8 mouse cellular contexts compared by ENCODE assay signal in genomic region chr6:112210238-112210950, GRCm38 (mm10).
A peak's percentile ranks its signal among the peaks of the same experiment; 100 is the strongest.
DNase-seq lines count a peak whose midpoint lies in the region; ATAC-seq and TF ChIP-seq lines count a peak whose summit lies in the region.

No protein-coding gene starts in this region.

- H3K4me1 ChIP-seq in hindbrain, embryonic 11.5 days (replicated peaks; ENCODE audit: control insufficient read depth, insufficient read depth, low read length), result no peaks in the 10 kb centered on the region
- H3K4me1 ChIP-seq in limb, embryonic 13.5 days, result peaks cover 18% of the 10 kb centered on the region
- peaks cover 10% of the 10 kb centered on the region for H3K4me1 ChIP-seq in midbrain, embryonic 15.5 days
- no peaks in the 10 kb centered on the region for H3K4me1 ChIP-seq in thymus, adult 2 months (replicated peaks; ENCODE audit: control insufficient read depth, insufficient read depth, low read length)

- WGBS in hindbrain, embryonic 11.5 days, result 48% methylated on average over 8 of the region's 8 CpGs
- 34% methylated on average over 8 of the region's 8 CpGs for WGBS in limb, embryonic 13.5 days
- 36% methylated on average over 8 of the region's 8 CpGs for WGBS in midbrain, embryonic 15.5 days
- 58% methylated on average over 8 of the region's 8 CpGs for WGBS in thymus, adult 2 months

- DNase-seq in 3T3-L1 (ENCODE audit: low read depth, low spot score), result peak; percentile 60
- peak; percentile 52 for DNase-seq in adrenal gland, postnatal 14 days
- peak; percentile 78 for DNase-seq in forelimb bud, embryonic 11.5 days (ENCODE audit: low read depth, low spot score)
- peak; percentile 59 for DNase-seq in hindbrain, embryonic 11.5 days (ENCODE audit: low spot score)
- no peak for DNase-seq in thymus, postnatal 25 days
- DNase-seq in thymus, adult 2 months, result no peak

- no peaks in the 10 kb centered on the region for H3K36me3 ChIP-seq in hindbrain, embryonic 11.5 days (ENCODE audit: control insufficient read depth, insufficient read depth, low read length)
- H3K36me3 ChIP-seq in limb, embryonic 13.5 days, result no peaks in the 10 kb centered on the region
- no peaks in the 10 kb centered on the region for H3K36me3 ChIP-seq in midbrain, embryonic 15.5 days (replicated peaks)
- H3K36me3 ChIP-seq in thymus, adult 2 months (ENCODE audit: control insufficient read depth, insufficient read depth, low read length), result no peaks in the 10 kb centered on the region

- H3K27ac ChIP-seq in hindbrain, embryonic 11.5 days (ENCODE audit: low read depth, low read length), result peak overlapping the region; percentile 37
- H3K27ac ChIP-seq in limb, embryonic 13.5 days, result peak overlapping the region; percentile 81
- peak overlapping the region; percentile 65 for H3K27ac ChIP-seq in midbrain, embryonic 15.5 days
- no peak overlapping the region for H3K27ac ChIP-seq in thymus, adult 2 months (ENCODE audit: control insufficient read depth, insufficient read depth, low read length)

- TF ChIP-seq CTCF in thymus, adult 2 months (IDR thresholded peaks at IDR 0.05; ENCODE audit: borderline replicate concordance, control insufficient read depth, extremely low read depth, insufficient read depth, low read length, poor library complexity), result no peak

- TF ChIP-seq POLR2A in thymus, adult 2 months (IDR thresholded peaks at IDR 0.05; ENCODE audit: control insufficient read depth, extremely low read depth, insufficient read depth, low read length, poor library complexity), result no peak

- H3K9me3 ChIP-seq in hindbrain, embryonic 11.5 days (ENCODE audit: control insufficient read depth, low read length), result no peaks in the 10 kb centered on the region
- no peaks in the 10 kb centered on the region for H3K9me3 ChIP-seq in limb, embryonic 13.5 days
- H3K9me3 ChIP-seq in midbrain, embryonic 15.5 days, result no peaks in the 10 kb centered on the region

- no peak overlapping the region for H3K4me3 ChIP-seq in hindbrain, embryonic 11.5 days (ENCODE audit: low read depth, low read length)
- H3K4me3 ChIP-seq in limb, embryonic 13.5 days, result no peak overlapping the region
- H3K4me3 ChIP-seq in midbrain, embryonic 15.5 days, result no peak overlapping the region
- H3K4me3 ChIP-seq in thymus, adult 2 months (ENCODE audit: control insufficient read depth, insufficient read depth, low read length), result no peak overlapping the region

- peak; percentile 80 for ATAC-seq in hindbrain, embryonic 11.5 days (ENCODE audit: low FRiP score)
- ATAC-seq in limb, embryonic 13.5 days (ENCODE audit: low FRiP score, low read depth), result peak; percentile 88
- ATAC-seq in midbrain, embryonic 15.5 days (replicated peaks), result peak; percentile 87

- H3K9ac ChIP-seq in hindbrain, embryonic 11.5 days (ENCODE audit: low read depth, low read length), result peak overlapping the region; percentile 11; the same call in 1 of the 2 replicates
- no peak overlapping the region for H3K9ac ChIP-seq in limb, embryonic 13.5 days
- H3K9ac ChIP-seq in midbrain, embryonic 15.5 days, result no peak overlapping the region

- H3K4me2 ChIP-seq in hindbrain, embryonic 11.5 days (replicated peaks; ENCODE audit: low read depth, low read length), result no peak overlapping the region
- H3K4me2 ChIP-seq in limb, embryonic 13.5 days (replicated peaks), result peak overlapping the region; percentile 19; the same call in 1 of the 2 replicates
- no peak overlapping the region for H3K4me2 ChIP-seq in midbrain, embryonic 15.5 days

- H3K27me3 ChIP-seq in hindbrain, embryonic 11.5 days (ENCODE audit: control insufficient read depth, insufficient read depth, low read length), result no peaks in the 10 kb centered on the region
- peaks cover 6% of the 10 kb centered on the region; the same call in 1 of the 2 replicates for H3K27me3 ChIP-seq in limb, embryonic 13.5 days
- H3K27me3 ChIP-seq in midbrain, embryonic 15.5 days (replicated peaks), result no peaks in the 10 kb centered on the region
- no peaks in the 10 kb centered on the region for H3K27me3 ChIP-seq in thymus, adult 2 months (ENCODE audit: control insufficient read depth, insufficient read depth, low read length)

Comparison
In these comparisons a context has a peak if more than half of its experiments do, and no peak if none do; other contexts are left out.
1. DNase-seq: peak in 3T3-L1 (single experiment), adrenal gland, postnatal 14 days (single experiment), forelimb bud, embryonic 11.5 days (single experiment) and hindbrain, embryonic 11.5 days (single experiment); none in thymus, postnatal 25 days (single experiment) and thymus, adult 2 months (single experiment).
2. Peak in every context shown above with its lines, with median percentiles within 50 percentile points of each other: ATAC-seq.